Mouse (Mus musculus) liver, adult (tissue): ENCODE results near the gene Lhfpl2.

ENCODE experiments used
- GATA4 ChIP-seq: IDR thresholded peaks from 2 replicates; pipeline ENCODE4 v1.6.1; 2014; ENCODE audit warnings: mild to moderate bottlenecking, low read length; ENCODE audit not compliant: insufficient replicate concordance

Lhfpl2 gene

DNA sequence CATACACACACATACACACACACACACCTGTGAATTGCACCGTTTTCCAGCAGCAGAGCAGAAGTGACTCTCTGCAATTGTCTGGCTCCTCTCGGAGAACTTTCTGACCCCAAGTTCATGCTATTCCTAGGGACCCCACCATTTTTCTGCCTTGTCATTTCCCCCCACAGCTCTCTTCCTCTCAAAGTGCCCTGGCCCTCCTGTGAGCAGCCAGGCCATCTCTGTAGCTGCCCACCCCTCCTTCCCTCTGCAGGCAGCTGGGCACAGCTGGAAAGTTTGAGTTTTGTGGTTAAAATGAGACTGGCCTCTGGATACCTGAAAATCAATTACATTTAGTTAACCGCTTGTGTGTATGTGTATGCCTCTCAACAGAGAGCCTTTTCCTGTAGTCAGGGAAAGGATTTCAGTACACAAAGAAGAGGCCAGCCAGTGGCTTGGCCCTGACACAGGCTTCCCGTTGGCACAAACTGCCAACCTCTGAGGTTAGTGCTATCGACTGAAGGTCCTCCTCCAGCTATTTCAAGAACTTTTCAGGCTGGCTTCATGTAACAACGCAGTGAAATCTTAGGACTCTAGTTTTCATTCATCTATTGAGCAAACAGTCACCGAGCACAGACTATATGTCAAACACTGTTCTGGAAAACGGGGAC, 125.9 kb downstream of the Lhfpl2 start:
- TF ChIP-seq GATA4 = no peak

DNA sequence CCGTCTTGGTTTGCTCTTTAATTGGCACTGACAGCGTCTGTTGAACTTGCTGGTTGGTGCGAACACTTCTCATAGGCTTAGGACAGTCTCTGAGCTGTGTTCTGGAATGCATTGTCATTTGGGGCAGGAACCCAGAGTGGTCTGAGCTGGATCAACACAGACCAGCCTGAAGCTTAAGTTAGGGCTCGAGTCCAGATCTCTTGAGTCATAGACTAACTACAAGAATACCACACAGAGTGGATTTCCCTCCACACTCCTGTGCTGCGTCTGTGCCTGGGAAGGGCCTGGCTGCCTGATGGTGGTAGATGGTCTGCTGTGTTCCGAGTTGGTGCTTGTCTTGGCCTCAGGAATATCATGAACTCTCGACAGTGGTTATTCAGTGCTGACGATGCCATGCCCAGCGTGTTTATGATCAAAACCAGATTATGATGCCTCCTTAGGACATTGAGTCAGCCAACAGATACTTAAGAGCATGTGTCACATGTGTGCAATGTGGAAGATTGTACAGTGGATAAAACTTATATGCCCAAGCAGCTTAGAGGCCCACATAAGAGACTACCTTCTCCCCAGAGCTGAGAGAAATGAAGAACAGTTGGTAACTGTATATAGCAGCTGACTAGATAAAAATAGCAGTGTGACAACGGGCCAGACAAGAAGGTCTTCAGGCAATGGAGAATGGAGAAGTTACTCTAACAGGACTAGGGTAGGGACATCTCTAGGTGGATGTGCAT, 127.3 kb downstream of the Lhfpl2 start:
- TF ChIP-seq GATA4 = no peak

DNA sequence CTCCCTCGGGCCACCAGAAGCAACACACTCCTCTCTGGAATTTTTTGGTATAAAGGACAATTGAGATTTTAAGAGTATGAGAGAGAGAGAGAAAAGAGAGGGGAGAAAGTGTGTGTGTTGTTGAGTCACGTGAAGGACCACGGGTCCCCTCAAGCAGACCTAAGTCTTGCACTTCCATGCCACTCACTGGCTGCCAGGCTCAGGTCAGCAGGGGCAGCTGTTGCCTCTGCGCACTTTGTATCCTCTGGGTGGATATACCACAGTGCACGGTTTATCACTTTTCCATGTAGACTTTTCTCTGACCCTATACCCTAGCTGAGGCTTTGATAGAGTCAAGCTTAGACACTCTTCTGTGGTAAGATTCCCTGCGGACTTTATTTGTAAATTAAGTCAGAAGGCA, 128.0 kb downstream of the Lhfpl2 start:
- TF ChIP-seq GATA4 = no peak

DNA sequence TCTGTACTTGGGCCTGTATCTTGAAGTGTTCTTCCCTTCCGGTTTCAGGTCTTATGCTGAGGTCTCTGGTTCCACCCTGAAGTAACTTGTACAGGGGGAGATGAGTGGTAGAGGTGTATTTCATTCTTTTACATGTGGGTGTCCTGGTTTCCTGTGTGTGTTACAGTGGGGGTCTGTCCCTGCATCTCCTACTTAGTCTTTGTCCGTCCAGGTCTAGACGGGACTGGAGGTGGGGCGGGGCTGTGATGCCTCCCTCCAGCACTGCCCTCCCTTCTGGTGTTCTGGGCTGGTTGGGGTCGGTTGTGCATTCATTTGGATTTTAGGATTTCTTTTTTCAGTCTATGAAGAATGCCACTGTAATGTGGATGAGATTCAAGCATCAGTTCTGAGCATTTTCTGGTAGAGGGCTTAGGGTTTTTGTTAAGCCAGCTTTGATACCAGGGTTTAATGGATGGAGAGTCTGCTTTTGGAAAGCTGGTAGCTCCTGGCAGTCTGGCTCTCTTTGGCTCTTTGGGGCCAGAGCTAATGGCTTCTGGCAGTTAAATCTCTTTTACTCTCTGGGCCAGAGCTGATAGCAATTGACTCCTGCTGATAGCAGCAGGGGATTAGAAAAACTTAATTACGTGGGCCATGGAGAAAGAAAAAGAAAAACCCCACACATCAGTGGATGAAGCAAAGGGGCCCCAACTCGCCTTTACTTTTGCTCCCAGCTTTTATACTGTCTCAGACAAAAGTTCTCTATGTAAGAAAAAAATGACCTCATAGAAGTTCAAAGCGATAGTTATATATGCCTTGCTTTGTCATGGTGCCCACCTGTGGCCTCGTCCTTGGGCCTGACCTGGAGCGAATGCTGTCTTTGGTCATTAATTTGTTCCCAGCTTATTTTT, 130.8 kb downstream of the Lhfpl2 start:
- no peak for TF ChIP-seq GATA4

DNA sequence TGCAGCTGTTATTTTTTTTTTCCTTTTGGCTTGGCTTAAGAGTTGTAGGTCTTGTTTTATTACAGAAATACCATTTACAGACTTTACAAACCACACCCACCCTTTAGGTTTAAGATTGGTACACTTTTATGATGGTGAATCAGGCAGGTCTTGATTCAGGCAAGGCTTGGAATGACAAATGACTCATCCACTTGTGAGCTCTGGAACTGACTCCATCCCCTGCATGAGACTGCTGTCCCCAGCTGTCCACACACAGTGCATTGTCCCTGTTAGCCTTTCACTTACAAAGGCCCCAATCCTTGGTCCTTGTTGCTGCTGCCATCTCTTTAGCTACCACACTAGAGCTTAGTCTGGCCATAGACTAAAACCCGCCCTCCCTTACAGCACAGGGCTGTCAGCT, 132.8 kb downstream of the Lhfpl2 start:
- no peak for TF ChIP-seq GATA4

DNA sequence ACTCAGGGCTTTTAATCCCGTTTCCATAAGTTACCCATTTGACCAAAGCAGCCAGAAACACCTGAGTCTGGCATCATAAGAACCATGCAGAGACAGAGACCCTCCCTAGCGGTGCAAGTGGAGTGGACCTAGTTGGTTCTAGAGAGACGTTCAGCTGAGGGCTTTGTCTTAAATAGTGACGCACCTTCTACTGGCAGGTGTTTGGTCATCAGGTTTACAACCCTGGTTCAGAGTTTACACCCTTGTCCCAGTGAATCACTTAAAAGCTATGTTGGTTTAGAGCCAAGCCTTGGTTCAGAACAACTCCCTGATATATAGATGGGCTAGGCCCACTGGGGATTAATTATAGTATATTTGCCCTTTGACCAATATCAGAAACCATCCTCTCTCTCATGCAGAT, 135.6 kb downstream of the Lhfpl2 start:
- TF ChIP-seq GATA4 = no peak

DNA sequence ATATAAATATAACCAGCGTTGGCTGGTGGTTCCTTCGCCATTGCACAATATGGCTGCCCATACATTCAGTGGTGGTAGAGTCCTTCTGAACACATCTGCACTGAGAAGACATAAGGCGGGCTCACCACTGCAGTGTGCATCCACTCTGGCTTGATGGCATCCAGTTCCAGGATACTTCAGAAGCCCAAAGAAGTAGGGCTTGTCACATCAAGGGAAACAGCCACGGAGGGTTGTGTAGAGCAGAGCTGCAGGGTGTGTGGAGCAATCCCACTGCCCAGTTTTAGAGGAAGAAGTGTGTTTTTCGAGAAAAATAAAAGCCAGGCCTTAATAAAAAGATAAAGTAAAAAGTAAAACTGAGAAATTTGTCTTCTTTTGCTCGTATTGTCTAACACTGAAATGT, 141.0 kb downstream of the Lhfpl2 start:
- no peak for TF ChIP-seq GATA4

DNA sequence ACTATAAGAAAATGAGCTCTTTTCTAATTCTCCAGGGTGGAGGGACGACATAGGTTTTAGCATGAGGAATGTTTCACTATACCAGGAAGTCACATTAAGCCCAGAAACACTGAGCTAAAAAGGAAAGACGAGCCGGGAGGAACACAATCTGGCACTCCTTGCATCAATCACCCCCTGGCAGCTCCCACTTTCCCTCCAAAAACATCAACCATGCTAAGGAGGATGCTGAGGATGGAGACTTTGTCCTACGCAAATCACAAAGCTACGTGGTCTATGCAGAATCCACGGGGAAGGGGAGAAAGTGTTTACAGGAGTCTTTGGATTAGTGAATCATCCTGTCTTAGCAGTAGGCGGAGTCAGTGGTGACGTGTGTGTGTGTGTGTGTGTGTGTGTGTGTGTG, 142.2 kb downstream of the Lhfpl2 start:
- TF ChIP-seq GATA4 = no peak

DNA sequence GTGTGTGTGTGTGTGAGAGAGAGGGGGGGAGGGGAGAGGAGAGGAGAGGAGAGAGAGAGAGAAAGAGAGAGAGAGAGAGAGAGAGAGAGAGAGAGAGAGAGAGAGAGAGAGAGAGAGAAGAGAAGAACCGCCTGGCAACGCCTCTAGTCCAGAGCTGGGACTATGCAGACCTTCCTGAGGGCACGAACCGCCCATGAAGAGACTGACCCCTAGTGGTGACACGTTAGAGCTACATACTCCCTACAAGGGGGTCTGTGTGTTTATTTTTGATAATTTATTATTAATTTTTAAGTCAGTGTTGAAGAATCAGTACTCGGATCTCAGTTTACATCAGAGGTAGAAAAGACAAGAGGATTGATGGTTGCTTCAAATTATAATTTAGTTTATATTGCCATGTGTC, 147.6 kb downstream of the Lhfpl2 start:
- TF ChIP-seq GATA4 = no peak

DNA sequence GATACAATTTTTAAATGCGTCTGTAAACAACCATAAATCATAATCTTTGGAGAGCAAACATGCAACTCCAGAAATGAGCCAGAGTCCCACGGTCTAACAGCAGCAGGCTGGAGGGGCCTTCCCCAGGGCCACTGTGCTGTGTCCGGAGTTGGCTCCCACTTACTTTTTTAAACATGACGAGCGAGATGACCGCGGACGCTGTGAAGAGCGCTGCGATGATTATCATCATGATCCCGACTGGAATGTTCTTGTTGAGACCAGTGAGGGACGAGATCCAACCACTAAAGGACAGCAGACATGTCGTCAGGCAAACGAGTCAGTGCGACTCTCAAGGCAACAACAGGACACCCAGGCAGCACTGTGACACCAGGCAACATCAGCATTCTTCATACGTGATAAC, 150.4 kb downstream of the Lhfpl2 start:
- TF ChIP-seq GATA4 = no peak

DNA sequence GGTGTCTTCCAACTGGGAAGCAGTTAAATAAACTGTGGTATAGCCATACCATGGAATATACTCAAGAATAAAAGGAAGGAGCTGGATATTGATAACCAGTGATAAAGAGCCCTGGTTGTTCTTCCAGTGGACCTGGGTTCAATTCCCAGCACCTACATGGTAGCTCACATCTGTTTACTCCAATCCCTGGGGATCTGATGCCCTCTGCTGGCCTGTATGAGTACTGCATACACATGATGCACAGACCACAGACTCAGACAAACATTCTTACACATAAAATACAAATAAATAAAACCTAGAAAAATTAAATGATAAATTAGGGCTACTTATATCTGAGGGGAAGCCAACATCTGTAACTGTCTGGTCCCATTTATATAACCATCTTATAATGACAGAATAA, 151.3 kb downstream of the Lhfpl2 start:
- no peak for TF ChIP-seq GATA4

DNA sequence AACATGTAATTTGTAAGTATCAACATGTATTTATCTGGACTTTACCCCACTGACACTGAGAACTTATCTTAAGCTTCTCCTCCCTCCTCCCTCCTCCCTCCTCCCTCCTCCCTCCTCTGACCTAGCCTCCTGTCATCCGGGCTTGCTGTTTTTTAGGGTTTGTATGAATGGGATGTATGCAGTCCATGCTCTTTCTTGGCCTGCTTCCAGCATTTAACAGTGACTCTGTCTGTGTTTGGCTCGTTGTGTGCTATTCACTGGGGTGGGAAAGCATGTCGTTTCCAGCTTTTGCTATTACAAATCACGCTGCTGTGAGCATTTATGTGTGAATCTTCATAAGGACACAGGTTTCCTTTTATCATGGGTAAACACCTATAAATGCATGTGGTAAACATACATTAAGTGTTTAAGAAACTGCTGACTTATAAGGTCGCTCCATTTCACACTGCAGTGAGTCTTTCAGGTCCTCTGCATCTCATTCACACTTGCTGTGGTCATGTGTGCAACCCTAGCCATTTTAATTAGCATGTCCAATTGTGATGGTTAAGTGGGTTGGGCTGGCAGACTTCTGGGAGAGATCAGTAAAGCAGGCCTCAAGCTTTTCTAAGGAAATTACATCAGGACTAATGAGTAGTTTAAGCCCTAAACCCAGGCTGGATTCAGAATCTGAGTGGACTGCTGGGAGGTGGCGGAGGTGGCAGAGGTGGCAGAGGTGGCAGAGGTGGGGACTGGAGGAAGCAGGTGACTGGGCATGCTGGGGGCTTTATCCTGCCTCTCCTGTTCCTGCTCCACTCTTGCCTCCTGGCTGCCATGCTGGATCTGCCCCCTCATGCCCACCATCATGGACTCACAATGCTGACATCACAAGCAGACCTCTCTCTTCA, 153.9 kb downstream of the Lhfpl2 start:
- no peak for TF ChIP-seq GATA4

DNA sequence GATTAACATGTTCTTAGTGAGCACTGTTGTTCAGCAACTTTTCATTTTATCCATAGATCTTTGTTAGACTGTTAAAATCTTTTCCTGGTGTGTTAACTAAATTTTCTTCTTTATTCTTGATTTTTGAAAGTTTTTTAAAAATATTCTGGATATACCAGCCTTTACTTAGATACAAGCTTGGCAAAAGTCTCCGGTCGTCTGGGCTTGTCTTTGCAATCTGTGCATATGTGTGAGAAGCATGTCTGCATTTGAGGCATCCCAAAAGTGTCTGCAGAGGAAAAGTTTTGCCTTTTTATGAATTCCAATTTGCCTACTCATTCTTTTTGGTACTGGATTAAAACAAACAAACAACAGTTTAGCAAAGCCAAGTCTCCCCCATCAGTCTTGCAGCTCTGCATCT, 154.6 kb downstream of the Lhfpl2 start:
- TF ChIP-seq GATA4 = no peak

DNA sequence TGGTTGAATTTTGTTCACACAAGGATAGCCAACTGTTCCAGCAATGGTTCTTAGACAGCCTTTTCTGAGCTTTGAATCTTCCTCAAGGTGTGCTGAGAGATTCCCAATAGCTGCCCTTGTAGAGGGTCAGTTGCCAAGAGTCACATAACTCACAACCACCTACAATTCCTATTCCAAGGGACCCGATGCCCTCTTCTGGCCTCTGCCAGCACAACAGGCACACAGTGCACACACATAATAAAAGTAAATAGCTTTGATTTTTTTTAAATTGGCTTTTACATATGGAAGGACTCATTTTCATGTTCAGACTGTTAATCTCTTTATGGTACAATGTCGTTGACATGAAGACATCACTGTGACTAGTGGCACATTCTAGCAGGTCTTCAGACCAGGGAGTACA, 155.1 kb downstream of the Lhfpl2 start:
- TF ChIP-seq GATA4 = no peak

DNA sequence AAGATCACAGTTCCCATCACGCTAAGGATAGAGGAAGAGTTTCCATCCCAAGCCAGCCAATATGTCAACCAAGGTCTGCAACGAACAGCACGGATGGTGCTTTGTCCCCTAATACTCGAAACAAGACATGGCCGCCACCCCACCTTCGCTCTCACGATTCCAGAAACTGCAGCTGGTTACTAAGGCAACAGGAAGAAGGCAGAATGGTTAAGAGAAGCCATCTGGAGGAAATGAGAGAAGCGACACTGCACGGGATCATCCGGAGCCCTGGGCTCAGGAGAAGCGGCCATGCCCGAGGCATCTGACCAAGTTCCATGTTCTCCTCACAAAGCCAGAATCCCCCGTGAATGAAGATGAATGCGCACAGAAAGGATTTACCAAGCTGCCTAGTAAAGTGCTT, 166.0 kb downstream of the Lhfpl2 start:
- TF ChIP-seq GATA4 = no peak
